Mouse (Mus musculus): ENCODE results near the gene Abca7.

DNA sequence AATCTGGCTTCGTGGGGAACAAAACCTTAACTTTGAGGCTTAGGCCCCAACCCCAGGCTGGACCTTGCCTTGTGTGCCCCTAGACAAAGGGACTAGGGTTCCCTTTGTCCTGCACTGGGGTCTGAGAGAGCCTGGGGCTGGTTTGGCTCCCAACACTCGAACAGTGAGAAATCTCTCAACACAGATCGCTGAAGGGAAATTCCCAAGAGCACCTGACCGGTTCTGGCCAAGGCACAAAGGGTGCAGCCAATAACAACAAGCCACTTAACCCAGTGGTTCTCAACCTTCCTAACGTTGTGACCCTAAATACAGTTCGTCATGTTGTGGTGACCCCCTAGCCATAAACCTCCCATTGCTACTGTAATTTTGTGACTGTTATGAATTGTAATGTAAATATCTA, 54.0 kb downstream of the Abca7 start:
- TF ChIP-seq CTCF (IDR thresholded peaks at IDR 0.05; ENCODE audit: low read depth) (no peak), EP300 (IDR thresholded peaks at IDR 0.05; ENCODE audit: low read depth) (no peak)
